Mouse (Mus musculus): ENCODE results near the gene Sik2. TPM values are rescaled to one million over a fixed set of nuclear protein-coding genes. Genes with fewer than 3 reads are reported as not detected.

The Sik2 gene
- polyA plus RNA-seq (2015; fragmentation: Nextera tagmentation; extraction: Ambion mirVana) = 15.1 and 15.2 TPM in 2 replicates

- WGBS = under 1% methylated on average over 44 of the region's 85 CpGs
- Histone ChIP-seq H3K27me3 (no peaks in the 10 kb centered on the region), H3K4me1 (replicated peaks) (peaks cover 19% of the 10 kb centered on the region), H3K9ac (peak within 1 kb of the TSS; percentile 93), H3K27ac (replicated peaks) (peak within 1 kb of the TSS; percentile 84), H3K4me3 (peak within 1 kb of the TSS; percentile 90), H3K4me2 (peak within 1 kb of the TSS; percentile 70), H3K9me3 (no peaks in the 10 kb centered on the region), H3K36me3 (no peaks in the 10 kb centered on the region)
- ATAC-seq (ENCODE audit: low FRiP score, low read depth) = peak; percentile 97
Observed at GRCm38 (mm10) chr9:51008841-51009655, at the start of gene Sik2. Gene Sik2, minus strand, starts transcription at chr9:51009073.

GRCm38 (mm10) chr9:51056360-51057324 is 47.8 kb upstream of the Sik2 start:
- Histone ChIP-seq H3K27ac (replicated peaks) (no peak overlapping the region), H3K9ac (no peak overlapping the region), H3K4me1 (replicated peaks) (no peaks in the 10 kb centered on the region), H3K4me2 (no peak overlapping the region), H3K9me3 (no peaks in the 10 kb centered on the region), H3K4me3 (no peak overlapping the region), H3K36me3 (no peaks in the 10 kb centered on the region), H3K27me3 (no peaks in the 10 kb centered on the region)
- ATAC-seq (ENCODE audit: low FRiP score, low read depth) = no peak
- 61% methylated on average over 3 of the region's 3 CpGs for WGBS

GRCm38 (mm10) chr9:51052180-51052579 is 43.3 kb upstream of the Sik2 start:
- no peak overlapping the region for H3K27ac ChIP-seq (replicated peaks)
- no peaks in the 10 kb centered on the region for H3K36me3 ChIP-seq
- ATAC-seq (ENCODE audit: low FRiP score, low read depth) = no peak
- H3K9me3 ChIP-seq = no peaks in the 10 kb centered on the region
- no peaks in the 10 kb centered on the region for H3K27me3 ChIP-seq
- no peaks in the 10 kb centered on the region for H3K4me1 ChIP-seq (replicated peaks)
- no peak overlapping the region for H3K4me2 ChIP-seq
- 74% methylated on average over 3 of the region's 3 CpGs for WGBS
- no peak overlapping the region for H3K9ac ChIP-seq
- H3K4me3 ChIP-seq = no peak overlapping the region

GRCm38 (mm10) chr9:51042136-51042535 is 33.3 kb upstream of the Sik2 start:
- Histone ChIP-seq H3K4me2 (no peak overlapping the region), H3K9me3 (no peaks in the 10 kb centered on the region), H3K4me1 (replicated peaks) (no peaks in the 10 kb centered on the region), H3K36me3 (no peaks in the 10 kb centered on the region), H3K27ac (replicated peaks) (no peak overlapping the region), H3K4me3 (no peak overlapping the region), H3K9ac (no peak overlapping the region), H3K27me3 (no peaks in the 10 kb centered on the region)
- WGBS = 84% methylated on average over 6 of the region's 6 CpGs
- ATAC-seq (ENCODE audit: low FRiP score, low read depth) = no peak

GRCm38 (mm10) chr9:51041491-51041980 is 32.7 kb upstream of the Sik2 start:
- no peak for ATAC-seq (ENCODE audit: low FRiP score, low read depth)
- Histone ChIP-seq H3K4me1 (replicated peaks) (no peaks in the 10 kb centered on the region), H3K27me3 (no peaks in the 10 kb centered on the region), H3K4me3 (no peak overlapping the region), H3K27ac (replicated peaks) (no peak overlapping the region), H3K9ac (no peak overlapping the region), H3K36me3 (no peaks in the 10 kb centered on the region), H3K9me3 (no peaks in the 10 kb centered on the region), H3K4me2 (no peak overlapping the region)
- WGBS = 92% methylated on average over 7 of the region's 7 CpGs

GRCm38 (mm10) chr9:51032785-51033529 is 24.1 kb upstream of the Sik2 start:
- H3K4me2 ChIP-seq = no peak overlapping the region
- H3K27ac ChIP-seq (replicated peaks) = no peak overlapping the region
- no peak overlapping the region for H3K4me3 ChIP-seq
- no peak for ATAC-seq (ENCODE audit: low FRiP score, low read depth)
- 78% methylated on average over 3 of the region's 3 CpGs for WGBS
- no peaks in the 10 kb centered on the region for H3K27me3 ChIP-seq
- no peak overlapping the region for H3K9ac ChIP-seq
- H3K36me3 ChIP-seq = no peaks in the 10 kb centered on the region
- no peaks in the 10 kb centered on the region for H3K4me1 ChIP-seq (replicated peaks)
- no peaks in the 10 kb centered on the region for H3K9me3 ChIP-seq

GRCm38 (mm10) chr9:51032291-51032690 is 23.4 kb upstream of the Sik2 start:
- Histone ChIP-seq H3K27ac (replicated peaks) (no peak overlapping the region), H3K36me3 (no peaks in the 10 kb centered on the region), H3K4me1 (replicated peaks) (no peaks in the 10 kb centered on the region), H3K4me2 (no peak overlapping the region), H3K9ac (no peak overlapping the region), H3K27me3 (no peaks in the 10 kb centered on the region), H3K9me3 (no peaks in the 10 kb centered on the region), H3K4me3 (no peak overlapping the region)
- ATAC-seq (ENCODE audit: low FRiP score, low read depth) = no peak
- 67% methylated on average over 8 of the region's 8 CpGs for WGBS

GRCm38 (mm10) chr9:51031603-51032002 is 22.7 kb upstream of the Sik2 start:
- no peak overlapping the region for H3K9ac ChIP-seq
- no peak overlapping the region for H3K27ac ChIP-seq (replicated peaks)
- H3K27me3 ChIP-seq = no peaks in the 10 kb centered on the region
- H3K4me3 ChIP-seq = no peak overlapping the region
- no peak for ATAC-seq (ENCODE audit: low FRiP score, low read depth)
- H3K9me3 ChIP-seq = no peaks in the 10 kb centered on the region
- no peak overlapping the region for H3K4me2 ChIP-seq
- no peaks in the 10 kb centered on the region for H3K36me3 ChIP-seq
- WGBS = 76% methylated on average over 6 of the region's 6 CpGs
- no peaks in the 10 kb centered on the region for H3K4me1 ChIP-seq (replicated peaks)

GRCm38 (mm10) chr9:51030147-51030546 is 21.3 kb upstream of the Sik2 start:
- Histone ChIP-seq H3K27ac (replicated peaks) (no peak overlapping the region), H3K4me1 (replicated peaks) (no peaks in the 10 kb centered on the region), H3K4me3 (no peak overlapping the region), H3K4me2 (no peak overlapping the region), H3K9me3 (no peaks in the 10 kb centered on the region), H3K27me3 (no peaks in the 10 kb centered on the region), H3K9ac (no peak overlapping the region), H3K36me3 (no peaks in the 10 kb centered on the region)
- no peak for ATAC-seq (ENCODE audit: low FRiP score, low read depth)
- WGBS = 66% methylated on average over 1 of the region's 1 CpGs

GRCm38 (mm10) chr9:51026952-51027351 is 18.1 kb upstream of the Sik2 start:
- 83% methylated on average over 1 of the region's 1 CpGs for WGBS
- no peak for ATAC-seq (ENCODE audit: low FRiP score, low read depth)
- H3K4me3 ChIP-seq = no peak overlapping the region

GRCm38 (mm10) chr9:51021123-51021795 is 12.4 kb upstream of the Sik2 start:
- no peaks in the 10 kb centered on the region for H3K27me3 ChIP-seq
- no peak overlapping the region for H3K4me2 ChIP-seq
- H3K4me3 ChIP-seq = no peak overlapping the region
- ATAC-seq (ENCODE audit: low FRiP score, low read depth) = no peak
- no peak overlapping the region for H3K27ac ChIP-seq (replicated peaks)
- H3K4me1 ChIP-seq (replicated peaks) = no peaks in the 10 kb centered on the region
- no peaks in the 10 kb centered on the region for H3K36me3 ChIP-seq
- WGBS = 89% methylated on average over 4 of the region's 4 CpGs
- no peak overlapping the region for H3K9ac ChIP-seq
- H3K9me3 ChIP-seq = no peaks in the 10 kb centered on the region

More at GRCm38 (mm10) chr9:51026952-51027351, 18.1 kb upstream of the Sik2 start:
- Histone ChIP-seq H3K4me2 (no peak overlapping the region), H3K27me3 (no peaks in the 10 kb centered on the region), H3K4me1 (replicated peaks) (no peaks in the 10 kb centered on the region), H3K9ac (no peak overlapping the region), H3K9me3 (no peaks in the 10 kb centered on the region), H3K36me3 (no peaks in the 10 kb centered on the region), H3K27ac (replicated peaks) (no peak overlapping the region)
